In genomic region chr19:5801432-5801964, GRCm38 (mm10) we compare ENCODE assay signal across 8 mouse cellular contexts. TPM values are rescaled to one million over a fixed set of nuclear protein-coding genes. Genes with fewer than 3 reads are reported as not detected.
DNase-seq lines count a peak whose midpoint lies in the region; ATAC-seq and TF ChIP-seq lines count a peak whose summit lies in the region.

No protein-coding gene starts in this region.

- H3K9me3 ChIP-seq in liver, embryonic 11.5 days (ENCODE audit: control insufficient read depth, low read length): no peaks in the 10 kb centered on the region

- H3K4me2 ChIP-seq in liver, embryonic 11.5 days: peak overlapping the region; percentile 95

- no peak for ATAC-seq in liver, embryonic 11.5 days (replicated peaks; ENCODE audit: low FRiP score)

- H3K9ac ChIP-seq in liver, embryonic 11.5 days (ENCODE audit: low read depth, low read length): peak overlapping the region; percentile 95

- TF ChIP-seq CTCF in spleen, adult 2 months (IDR thresholded peaks at IDR 0.05; ENCODE audit: extremely low read depth, insufficient read depth, insufficient read length, insufficient replicate concordance): no peak

- no peak for TF ChIP-seq POLR2A in spleen, adult 2 months (IDR thresholded peaks at IDR 0.05; ENCODE audit: low read depth, low read length)

- peak overlapping the region; percentile 88 for H3K4me3 ChIP-seq in spleen, adult 2 months (ENCODE audit: extremely low read depth, insufficient read depth, insufficient read length)
- peak overlapping the region; percentile 89 for H3K4me3 ChIP-seq in liver, embryonic 11.5 days (ENCODE audit: low read depth, low read length)

- peak; percentile 47 for DNase-seq in embryo, embryonic 10.5 days (ENCODE audit: low spot score)
- no peak for DNase-seq in embryo, embryonic 10 days (ENCODE audit: low spot score)
- no peak for DNase-seq in spleen, adult 2 months (ENCODE audit: low read depth in 1 of 2, low spot score in 2 of 2)
- DNase-seq in spleen, postnatal 14 days (ENCODE audit: low spot score in 2 of 2): no peak
- DNase-seq in liver, embryonic 11.5 days (ENCODE audit: low spot score): no peak
- DNase-seq in adrenal gland, postnatal 25 days: no peak
- no peak for DNase-seq in frontal cortex, postnatal 36 days (ENCODE audit: low spot score in 2 of 2)
- DNase-seq in natural killer cell, adult 2 months (ENCODE audit: low spot score in 2 of 2): no peak

- WGBS in spleen, adult 2 months: 0% methylated on average over 3 of the region's 3 CpGs
- WGBS in liver, embryonic 11.5 days: 7% methylated on average over 3 of the region's 3 CpGs

- peaks cover 19% of the 10 kb centered on the region for H3K4me1 ChIP-seq in spleen, adult 2 months (ENCODE audit: control insufficient read depth, insufficient read depth, insufficient read length)
- H3K4me1 ChIP-seq in liver, embryonic 11.5 days (replicated peaks; ENCODE audit: control insufficient read depth, insufficient read depth, low read length): peaks cover 41% of the 10 kb centered on the region

- peak overlapping the region; percentile 92 for H3K27ac ChIP-seq in spleen, adult 2 months (ENCODE audit: insufficient read depth, low read length)
- peak overlapping the region; percentile 99 for H3K27ac ChIP-seq in liver, embryonic 11.5 days (ENCODE audit: low read depth, low read length)

- peaks cover 35% of the 10 kb centered on the region for H3K36me3 ChIP-seq in spleen, adult 2 months (ENCODE audit: control insufficient read depth, insufficient read depth, low read length)
- peaks cover 20% of the 10 kb centered on the region for H3K36me3 ChIP-seq in liver, embryonic 11.5 days (ENCODE audit: control insufficient read depth, insufficient read depth, low read length)

- no peaks in the 10 kb centered on the region for H3K27me3 ChIP-seq in spleen, adult 2 months (ENCODE audit: control insufficient read depth, insufficient read depth, low read length)
- H3K27me3 ChIP-seq in liver, embryonic 11.5 days (replicated peaks; ENCODE audit: control insufficient read depth, insufficient read depth, low read length): no peaks in the 10 kb centered on the region

RNA-seq across cellular contexts. Expression of gene Scyl1, which starts 30.3 kb away (rescaled TPM):
- polyA plus RNA-seq in spleen, adult 2 months (2012; rRNA removed): 65.4 and 68.0 TPM in 2 replicates
- 57.1 and 58.6 TPM in 2 replicates for polyA plus RNA-seq in liver, embryonic 11.5 days (2014; fragmentation: Nextera tagmentation; extraction: Ambion mirVana)
- 104 and 120 TPM in 2 replicates for total RNA-seq in adrenal gland, postnatal 25 days (2021)
